Mouse (Mus musculus) left cerebral cortex, postnatal 25 days (tissue): ENCODE data around the gene Col5a3. TPM values are rescaled to one million over a fixed set of nuclear protein-coding genes. Genes with fewer than 3 reads are reported as not detected.

Source experiments
- DNase-seq, 2 experiments: peaks; one replicate each; pipeline ENCODE4 v3.0.0; 2022; ENCODE audit warnings: low spot score in 2 of 2, mixed read lengths in 1 of 2
- intact Hi-C: fragments of 180-260 bp; cut with DNase I; formaldehyde crosslinking; loops from one replicate; pipeline ENCODE4 v1.15.1; 2025
- total RNA-seq, 2 experiments: library from RNA; stranded (reverse); gene quantifications; 2 replicates each; pipeline ENCODE4 v1.2.3; 2021

Col5a3 gene
- total RNA-seq, 2 experiments from 2014 or later = 1.5 to 1.8 TPM

DNA sequence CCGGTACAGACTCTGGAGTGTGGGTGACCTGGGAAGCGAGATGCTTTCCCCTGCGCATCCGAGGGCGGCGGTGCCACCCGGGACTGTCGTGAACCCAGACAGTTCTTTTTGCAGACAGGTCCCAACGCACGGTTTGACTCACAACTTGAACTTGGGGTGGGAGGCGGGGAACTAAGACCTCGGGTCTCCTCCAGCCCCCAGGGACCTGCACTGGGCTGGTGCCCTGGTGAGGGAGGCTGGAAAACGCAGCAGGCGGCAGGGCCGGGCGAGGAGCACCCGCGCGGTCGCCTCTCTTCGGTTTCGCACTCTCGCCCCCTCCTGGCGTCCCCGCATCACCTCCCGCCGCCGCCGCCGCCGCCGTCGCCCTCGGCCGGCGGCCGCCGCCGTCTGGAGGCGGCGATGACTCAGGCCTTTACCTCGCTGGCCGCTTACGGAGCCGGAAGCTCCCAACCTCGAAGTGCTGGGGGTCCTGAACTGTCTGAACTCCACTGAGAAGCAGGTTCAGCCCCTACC is 87.2 kb downstream of the Col5a3 start:
- intact Hi-C loops = loop anchor here (2.0 kb wide), 2 partner anchors 43 to 65 kb away; no protein-coding TSS in a partner anchor
- DNase-seq = peak in 1 of 2 experiments; percentile 35

- intact Hi-C loops = loop anchor here (2.0 kb wide), 2 partner anchors 42 to 64 kb away; no protein-coding TSS in a partner anchor
- peak in 1 of 2 experiments; percentile 62 for DNase-seq
These were observed 87.8 kb downstream of the Col5a3 start for GRCm38 (mm10) chr9:20726859-20727600.

GRCm38 (mm10) chr9:20726134-20726858 is 88.6 kb downstream of the Col5a3 start:
- DNase-seq = peak in 1 of 2 experiments; percentile 66
- intact Hi-C loops = loop anchor here (2.0 kb wide), 2 partner anchors 41 to 63 kb away; no protein-coding TSS in a partner anchor

DNA sequence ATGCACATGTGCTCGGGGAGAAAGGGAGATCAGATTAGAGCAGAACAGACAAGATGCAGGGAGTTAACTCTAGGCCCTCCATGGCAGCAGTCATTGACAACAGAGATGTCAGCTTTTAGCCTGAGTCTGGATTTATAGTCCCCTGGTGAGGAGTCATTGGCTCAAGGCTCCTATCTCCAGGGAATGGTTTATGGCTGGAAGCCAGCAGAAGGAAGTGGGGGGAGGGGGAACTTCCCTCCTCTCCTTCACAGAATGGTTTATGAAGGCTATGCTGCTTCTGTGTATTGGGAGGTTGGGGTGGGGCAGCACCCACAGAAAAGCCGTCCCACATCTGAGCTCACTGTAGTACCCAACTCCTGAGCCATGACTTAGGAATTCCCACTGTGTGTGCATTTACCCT is 93.3 kb downstream of the Col5a3 start:
- intact Hi-C loops = no loop called here
- DNase-seq = no peak

Other genes starting within 250 kb of the Col5a3 start
- 10 to 100 TPM; 17.3 to 23.3 TPM for gene Zfp846, start 233.8 kb downstream of the Col5a3 start, total RNA-seq
- 100 to 1,000 TPM; 320 to 340 TPM for gene Ubl5, start 172.2 kb downstream of the Col5a3 start, total RNA-seq
- 10 to 100 TPM; 18.4 to 19.0 TPM for gene Fbxl12, start 170.3 kb downstream of the Col5a3 start, total RNA-seq
- 10 to 100 TPM; 42.8 to 47.4 TPM for gene Pin1, start 163.0 kb downstream of the Col5a3 start, total RNA-seq
- 100 to 1,000 TPM; 171 to 195 TPM for gene Olfm2, start 68.7 kb downstream of the Col5a3 start, total RNA-seq
- not detected for gene Rdh8, start 3.4 kb upstream of the Col5a3 start, total RNA-seq
- gene A230050P20Rik, start 53.6 kb upstream of the Col5a3 start, total RNA-seq = 10 to 100 TPM; 60.1 to 69.1 TPM
- gene Angptl6, start 64.7 kb upstream of the Col5a3 start, total RNA-seq = 10 to 100 TPM in 1 of 2 experiments, 1 to 10 TPM in 1; 9.0 to 10.2 TPM
- gene Ppan, start 73.1 kb upstream of the Col5a3 start, total RNA-seq = 10 to 100 TPM; 19.9 to 21.1 TPM
- gene Eif3g, start 83.6 kb upstream of the Col5a3 start, total RNA-seq = 100 to 1,000 TPM; 113 to 123 TPM
- 10 to 100 TPM; 40.0 to 42.9 TPM for gene Dnmt1, start 144.8 kb upstream of the Col5a3 start, total RNA-seq
- gene S1pr2, start 161.7 kb upstream of the Col5a3 start, total RNA-seq = 1 to 10 TPM; 2.2 to 2.8 TPM
- gene Mrpl4, start 187.7 kb upstream of the Col5a3 start, total RNA-seq = 10 to 100 TPM; 61.5 to 64.2 TPM
- gene Icam1, start 200.9 kb upstream of the Col5a3 start, total RNA-seq = 1 to 10 TPM; 3.3 to 3.5 TPM
- 1 to 10 TPM in 1 of 2 experiments, under 1 TPM in 1; 0.80 to 1.1 TPM for gene Icam4, start 214.3 kb upstream of the Col5a3 start, total RNA-seq
- 100 to 1,000 TPM; 236 to 267 TPM for gene Icam5, start 217.0 kb upstream of the Col5a3 start, total RNA-seq